Comparison of ENCODE assay signal across 15 mouse cellular contexts in the genomic region with DNA sequence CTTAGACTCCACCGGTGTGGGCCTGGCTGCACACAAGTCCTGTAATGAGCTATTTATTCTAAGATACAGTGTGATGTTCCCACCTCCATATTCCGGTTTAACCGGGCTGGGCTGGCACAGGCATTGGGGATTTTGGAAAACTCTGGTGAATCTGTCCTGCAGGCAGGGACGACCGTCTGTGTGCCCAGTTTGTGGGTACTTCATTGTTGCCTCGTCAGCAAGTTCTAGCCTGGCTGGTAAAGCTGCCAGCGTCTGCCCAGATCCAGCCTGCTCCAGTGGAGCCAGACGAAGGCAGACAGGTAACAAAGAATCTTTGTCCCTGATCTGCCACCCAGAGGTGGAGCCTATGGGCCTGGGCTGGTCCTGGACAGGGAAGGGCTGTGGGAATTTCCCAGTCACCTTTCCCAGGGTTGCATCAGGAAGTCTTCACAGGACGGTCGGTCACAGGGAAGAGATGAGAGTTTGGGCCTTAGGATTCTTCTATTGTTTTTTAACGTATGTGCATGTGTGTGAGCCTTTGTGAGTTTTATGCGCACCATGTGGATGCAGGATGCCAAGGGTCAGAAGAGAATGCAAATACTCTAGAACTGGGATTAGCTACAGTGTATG.
"Had no signal": no experiment of that assay in that cellular context is flagged by ENCODE, and none has a peak within 500 bp of the region (broad histone marks: within the 10 kb centered on the region; RNA-seq: fewer than 3 reads in every experiment).

No protein-coding gene starts in this region.

- H3K9me3 ChIP-seq: limb, embryonic 12.5 days; liver, embryonic 13.5 days; lung, embryonic 15.5 days; megakaryocyte, embryonic 14.5 days; midbrain, embryonic 12.5 days; neural tube, embryonic 12.5 days had no signal

- H3K36me3 ChIP-seq: limb, embryonic 12.5 days; liver, embryonic 13.5 days; lung, embryonic 15.5 days; midbrain, embryonic 12.5 days; neural tube, embryonic 12.5 days had no signal

- H3K27me3 ChIP-seq: limb, embryonic 12.5 days; liver, embryonic 13.5 days; lung, embryonic 15.5 days; midbrain, embryonic 12.5 days; neural tube, embryonic 12.5 days had no signal

- DNase-seq: kidney, adult 11 months; kidney, adult 9 months; kidney, postnatal 36 days; liver; liver, embryonic 13.5 days; liver, postnatal 0 days; lung, postnatal 14 days; thymus, adult 18-20 months had no signal

- H3K9ac ChIP-seq: limb, embryonic 12.5 days; liver, embryonic 13.5 days; liver, postnatal 0 days; lung, embryonic 15.5 days; midbrain, embryonic 12.5 days; neural tube, embryonic 12.5 days had no signal

- H3K27ac ChIP-seq: kidney, postnatal 0 days; limb, embryonic 12.5 days; liver, embryonic 13.5 days; lung, embryonic 15.5 days; macrophage; midbrain, embryonic 12.5 days; neural tube, embryonic 12.5 days had no signal

- H3K4me3 ChIP-seq: limb, embryonic 12.5 days; liver, embryonic 13.5 days; lung, embryonic 15.5 days; megakaryocyte, embryonic 14.5 days; midbrain, embryonic 12.5 days; neural tube, embryonic 12.5 days had no signal

- H3K4me1 ChIP-seq: midbrain, embryonic 12.5 days; neural tube, embryonic 12.5 days had no signal

- ATAC-seq: liver, postnatal 0 days had no signal

- H3K4me2 ChIP-seq: limb, embryonic 12.5 days; liver, embryonic 13.5 days; lung, embryonic 15.5 days; midbrain, embryonic 12.5 days; neural tube, embryonic 12.5 days had no signal
